Mouse (Mus musculus) cortical plate, adult 2 months (tissue): ENCODE measurements at regions not wholly inside any gene's neighbourhood (a gene's known extent, or its start where the extent isn't known, plus 50 kb on each side); places are given as distances from the start of the nearest gene placed in this dataset.

Experiments used
- CTCF ChIP-seq: fragments of 200-500 bp; IDR thresholded peaks from 2 replicates; pipeline ENCODE4 v1.5.1; 2011; ENCODE audit warnings: mild to moderate bottlenecking, control low read depth, low read length; ENCODE audit not compliant: insufficient read depth; ENCODE audit errors: extremely low read depth
- POLR2A ChIP-seq: fragments of 200-500 bp; IDR thresholded peaks from 2 replicates; pipeline ENCODE4 v1.6.1; 2011; ENCODE audit warnings: mild to moderate bottlenecking, low read length, control low read depth; ENCODE audit not compliant: insufficient read depth; ENCODE audit errors: extremely low read depth

DNA sequence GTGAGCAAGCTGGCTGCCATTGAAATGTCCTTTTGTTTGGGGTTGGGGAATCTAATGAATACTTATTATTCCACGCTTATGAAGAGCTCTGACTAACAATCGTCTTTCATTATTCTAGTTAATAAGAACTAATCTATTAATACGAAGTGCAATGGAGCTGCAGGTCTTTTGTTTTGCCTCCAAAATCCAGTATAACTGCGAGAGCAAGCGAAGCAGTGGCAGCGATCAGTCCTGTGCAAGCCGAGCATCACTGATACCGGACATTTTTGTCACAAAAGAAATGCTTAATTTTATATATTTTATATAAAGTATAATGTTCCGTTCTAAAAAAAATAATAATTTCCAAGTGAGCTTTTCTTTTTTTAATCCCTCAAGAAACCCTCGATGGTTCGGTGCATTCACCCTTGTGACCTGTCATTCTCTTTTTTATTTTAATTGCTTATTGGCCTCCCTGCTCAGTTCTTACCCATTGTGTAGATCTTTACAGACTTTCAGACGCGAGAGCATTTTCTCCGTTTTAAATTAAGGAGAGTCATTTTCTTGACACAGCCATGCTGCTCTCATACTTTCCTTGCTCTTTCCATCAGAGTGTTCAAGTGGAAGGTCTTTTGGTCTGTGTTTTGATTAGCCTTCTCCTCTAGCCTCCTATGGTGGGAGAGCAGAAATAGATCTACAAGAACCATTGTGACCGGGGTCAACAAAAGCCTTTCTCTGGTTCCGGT lies 477.8 kb downstream of the Tmtc2 start:
- TF ChIP-seq CTCF, result no peak
- TF ChIP-seq POLR2A, result no peak
